Mouse (Mus musculus): Measurements from ENCODE around the gene Gm17387.

DNA sequence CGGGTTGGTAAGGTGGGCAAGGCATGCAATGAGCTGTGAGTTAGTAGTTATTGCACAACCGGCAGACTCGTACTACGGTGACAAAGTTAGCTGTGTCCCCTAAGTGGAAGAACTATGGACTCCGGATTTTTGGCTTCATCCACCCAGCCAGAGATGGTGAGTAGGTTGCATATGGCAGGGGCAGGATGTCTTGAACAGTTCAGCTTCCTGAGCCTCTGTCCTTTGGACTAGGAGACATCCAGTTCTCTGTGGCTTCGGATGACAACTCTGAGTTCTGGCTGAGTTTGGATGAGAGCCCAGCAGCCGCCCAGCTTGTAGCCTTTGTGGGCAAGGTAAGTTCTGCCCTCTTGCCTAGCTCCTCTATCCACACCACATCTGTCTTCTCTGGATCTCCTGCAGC lies 35.6 kb downstream of the Gm17387 start:
- TF ChIP-seq CTCF (IDR thresholded peaks at IDR 0.05; ENCODE audit: insufficient read depth, low read length) (no peak), POLR2A (IDR thresholded peaks at IDR 0.05; ENCODE audit: borderline replicate concordance, extremely low read depth, low read depth, low read length) (no peak)
